Mouse (Mus musculus) common myeloid progenitor, adult 5-6 weeks (primary cell): Measurements from ENCODE around the gene Cdca5. TPM values are rescaled to one million over a fixed set of nuclear protein-coding genes. Genes with fewer than 3 reads are reported as not detected.

ENCODE experiments used
- ATAC-seq: replicated peaks from 2 replicates; pipeline ENCODE4 v1.8.0; 2016; ENCODE audit warnings: low read depth, mild to moderate bottlenecking, moderate TSS enrichment, inconsistent platforms; ENCODE audit not compliant: poor library complexity, severe bottlenecking
- total RNA-seq: library from RNA; stranded (forward); fragments of 200-1000, 187-1606 nt; gene quantifications from 2 replicates; pipeline ENCODE4 v1.2.3, GENCODE M21; 2017

The Cdca5 gene
- total RNA-seq, 1 experiment from 2014 or later, result 25.8 TPM

DNA sequence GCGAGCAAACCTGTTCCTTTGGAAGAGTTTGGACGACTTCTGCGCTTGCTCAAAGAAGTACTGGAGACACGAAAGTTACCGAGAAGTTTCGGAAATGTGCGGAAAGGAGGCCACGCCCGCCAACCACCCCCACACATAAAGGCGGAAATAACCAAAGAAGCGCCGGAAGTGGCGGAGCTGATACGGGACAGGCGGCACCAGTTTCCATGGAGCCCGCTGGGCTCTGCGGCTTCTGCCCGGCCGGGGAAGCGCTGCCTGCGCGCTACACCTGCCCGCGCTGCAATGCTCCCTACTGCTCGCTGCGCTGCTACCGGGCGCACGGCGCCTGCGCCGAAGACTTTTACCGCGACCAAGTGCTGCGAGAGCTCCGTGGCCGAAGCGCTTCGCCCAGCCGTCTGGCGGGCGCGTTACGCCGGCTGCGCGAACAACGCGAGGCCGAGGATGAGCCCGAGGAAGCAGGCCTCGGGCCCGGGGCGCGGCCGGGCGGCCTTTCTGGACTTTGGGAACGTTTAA, 23.7 kb upstream of the Cdca5 start, which contains the start of gene Znhit2:
Gene Znhit2, plus strand, starts transcription at position 172 of the 513 bp plus-strand sequence.
- ATAC-seq, result peak; percentile 74

DNA sequence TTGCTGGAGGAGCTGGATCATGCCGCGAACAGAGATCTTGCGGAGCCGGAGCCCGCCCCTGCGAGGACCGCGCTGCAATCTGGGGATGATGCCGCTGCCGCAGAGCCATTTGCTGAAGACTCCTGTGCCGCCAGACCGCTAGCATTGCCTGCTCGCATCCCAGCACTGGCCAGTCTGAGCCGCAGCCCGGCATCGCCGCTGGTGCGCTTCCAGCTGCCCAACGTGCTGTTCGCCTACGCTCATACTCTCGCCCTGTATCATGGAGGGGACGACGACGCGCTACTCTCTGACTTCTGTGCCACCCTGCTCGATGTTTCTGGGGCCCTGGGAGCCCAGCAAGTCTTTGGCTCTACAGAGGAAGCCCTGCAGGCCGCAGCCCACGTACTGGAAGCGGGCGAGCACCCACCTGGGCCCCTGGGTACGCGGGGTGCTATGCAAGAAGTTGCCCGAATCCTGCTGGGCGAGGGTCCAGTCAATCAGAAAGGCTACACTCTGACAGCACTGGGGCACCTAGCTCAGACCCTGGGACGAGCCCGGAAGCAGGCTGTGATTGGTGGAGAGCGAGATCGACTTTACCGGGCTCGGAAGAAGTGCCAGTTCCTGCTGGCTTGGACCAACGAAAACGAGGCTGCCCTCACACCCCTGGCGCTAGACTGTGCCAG, 23.0 kb upstream of the Cdca5 start:
- ATAC-seq, result peak; percentile 46

DNA sequence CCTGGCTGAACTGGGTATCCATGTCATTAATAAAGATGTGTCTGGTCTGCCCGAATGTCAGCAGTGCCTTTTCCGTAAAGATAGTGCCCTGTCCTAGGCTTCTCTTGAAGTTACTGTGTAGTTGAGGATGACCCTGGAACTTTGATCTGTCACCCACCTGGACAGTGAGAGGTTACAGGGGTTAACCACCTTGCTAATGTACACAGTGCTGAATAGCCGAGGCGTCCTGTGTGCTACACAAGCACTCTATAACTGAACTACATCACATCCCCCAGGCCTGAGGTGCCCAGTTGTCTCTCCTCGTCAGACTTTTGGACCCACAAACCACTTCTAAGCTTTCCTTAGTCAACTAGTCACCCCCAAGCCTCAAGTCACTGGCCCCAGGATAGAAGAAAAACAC, 22.4 kb upstream of the Cdca5 start:
- no peak for ATAC-seq

DNA sequence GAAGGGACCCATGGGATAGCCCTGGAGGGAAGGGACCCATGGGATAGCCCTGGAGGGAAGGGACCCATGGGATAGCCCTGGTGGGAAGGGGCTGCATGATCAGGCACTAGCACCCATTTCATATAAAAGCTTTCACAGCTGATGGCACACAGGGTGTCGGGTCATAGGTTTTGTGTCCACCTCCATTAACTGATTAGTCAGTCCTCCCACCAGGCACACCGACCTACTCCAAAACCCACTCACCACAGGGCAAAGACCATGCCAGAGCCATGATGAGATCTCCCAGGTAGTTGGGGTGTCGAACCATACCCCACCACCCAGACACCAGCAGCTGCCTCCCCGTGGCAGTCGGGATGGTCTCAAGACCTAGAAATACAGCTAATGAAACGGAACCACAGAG, 21.7 kb upstream of the Cdca5 start:
- ATAC-seq, result no peak

DNA sequence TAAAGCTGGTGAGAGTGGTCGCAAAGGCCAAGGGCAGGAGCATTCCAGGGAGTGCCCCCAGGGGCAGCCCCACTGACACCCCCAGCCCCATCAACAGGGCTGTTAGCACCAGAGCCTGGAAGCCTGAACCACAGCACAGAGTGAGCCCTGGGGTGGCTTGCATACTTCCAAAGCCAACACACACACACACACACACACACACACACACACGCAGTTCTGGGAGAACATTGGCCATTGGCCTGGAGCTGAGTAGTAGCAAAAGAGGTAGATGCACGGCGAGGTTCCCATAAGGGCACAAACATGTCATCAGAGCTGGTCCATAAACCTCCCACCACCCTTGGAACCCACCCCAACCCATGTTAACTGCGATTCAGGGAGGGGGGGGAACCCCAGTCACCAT, 18.2 kb upstream of the Cdca5 start:
- no peak for ATAC-seq

DNA sequence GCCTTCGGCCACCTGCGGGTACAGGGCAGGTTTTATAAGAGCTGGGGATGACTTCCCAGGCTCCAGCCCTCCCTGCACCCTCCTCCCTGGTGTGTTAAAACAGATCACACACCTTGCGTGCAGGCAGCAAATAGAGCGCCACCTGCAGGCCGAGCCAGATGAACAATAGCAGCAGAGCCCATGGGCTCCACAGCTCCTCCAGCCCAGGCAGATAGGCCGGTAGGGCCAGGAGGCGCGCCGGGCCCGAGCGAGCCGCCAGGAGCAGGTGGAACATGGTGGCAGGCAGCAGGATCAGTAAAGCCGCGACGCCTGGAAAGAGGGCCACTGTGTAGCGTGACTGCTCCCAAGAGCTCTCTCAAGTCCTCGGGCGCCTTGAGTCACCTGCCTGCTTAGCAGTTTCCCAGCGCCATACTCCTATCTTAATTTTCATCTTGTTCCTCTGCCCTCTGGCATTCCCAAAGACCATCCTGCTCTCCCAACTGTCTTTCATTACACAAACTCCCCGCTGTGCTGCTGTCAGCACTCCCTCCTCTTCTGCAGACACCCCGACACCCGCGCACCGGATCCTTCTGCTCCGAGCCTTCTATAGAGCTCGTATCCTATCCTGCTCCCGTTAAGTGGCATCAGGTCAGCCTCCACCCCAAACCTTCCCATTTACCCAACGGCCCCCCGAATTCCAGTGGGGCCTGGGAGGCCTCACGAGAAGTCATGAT, 17.6 kb upstream of the Cdca5 start:
- peak; percentile 68 for ATAC-seq

DNA sequence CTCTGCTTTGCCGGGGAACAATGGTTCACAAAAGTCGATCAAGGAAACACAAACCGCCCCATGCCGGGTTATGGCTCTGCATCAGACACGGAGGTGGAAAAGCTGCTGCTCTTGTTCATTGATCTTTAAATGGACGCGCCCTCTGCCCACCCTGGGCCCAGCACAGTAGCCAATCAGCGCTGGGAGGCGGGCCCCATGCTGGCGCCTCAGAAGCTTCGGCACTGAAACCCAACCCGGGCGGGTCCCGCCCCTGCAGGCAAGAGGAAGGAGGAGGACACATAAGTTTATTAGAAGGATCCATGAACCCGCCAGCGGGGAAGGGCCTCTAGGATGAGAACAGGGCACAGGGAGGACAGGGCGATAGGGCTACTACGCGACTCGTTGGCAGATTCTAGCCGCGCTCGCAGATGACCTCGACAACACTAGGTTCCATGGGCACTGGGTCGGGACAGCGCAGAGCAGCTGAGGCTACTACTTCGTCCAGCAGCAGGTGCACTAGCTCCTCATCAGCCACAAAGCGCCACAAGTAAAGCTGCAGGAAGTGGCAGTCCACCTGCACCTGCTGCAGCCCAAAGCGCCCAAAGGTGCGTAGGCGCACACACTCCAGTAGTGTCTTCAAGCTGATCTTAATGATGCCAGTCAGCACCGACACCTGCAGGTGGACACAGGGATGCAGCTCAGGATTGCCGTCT, 16.9 kb upstream of the Cdca5 start, which contains the start of gene Tm7sf2:
Gene Tm7sf2, minus strand, starts transcription at position 650 of the 692 bp plus-strand sequence.
- ATAC-seq, result peak; percentile 95

DNA sequence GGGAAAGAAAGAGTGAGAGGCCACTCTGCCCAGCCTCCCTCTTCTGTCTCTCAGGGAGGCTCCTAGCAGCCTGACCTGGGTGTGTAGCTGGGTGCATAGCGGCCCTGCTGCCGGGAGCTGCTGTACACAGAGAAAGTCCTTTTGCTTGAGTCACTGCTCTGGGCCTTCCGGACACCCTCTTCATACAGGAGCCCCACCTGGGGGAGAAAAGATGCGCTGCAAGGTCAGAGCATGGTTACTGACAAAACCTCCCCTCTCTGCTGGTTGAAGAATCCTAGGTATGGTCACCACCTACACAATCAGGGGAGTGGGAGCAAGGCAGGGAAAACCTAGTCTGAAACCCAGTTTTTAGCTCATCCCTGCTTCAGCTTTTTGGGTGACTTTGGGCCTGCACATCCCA, 15.8 kb upstream of the Cdca5 start:
- no peak for ATAC-seq

DNA sequence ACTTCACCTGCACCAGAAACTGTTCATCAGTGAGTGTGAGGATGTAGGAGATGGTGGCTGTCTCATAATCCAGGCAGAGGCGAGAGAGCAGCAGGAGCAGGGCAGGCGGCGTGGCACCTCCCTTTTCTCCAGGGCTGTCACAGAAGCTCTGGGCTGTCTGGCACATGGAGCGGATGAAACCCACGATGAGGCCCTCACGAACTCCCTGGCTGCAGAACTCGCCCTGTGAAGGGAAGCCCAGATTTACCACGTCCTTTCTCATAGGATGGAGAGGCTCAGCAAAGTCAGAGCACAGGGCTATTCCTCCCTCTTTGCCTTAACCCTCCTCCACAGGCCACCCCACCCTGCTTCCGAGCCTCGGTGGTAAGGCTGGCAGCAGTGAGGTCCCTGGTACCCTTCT, 14.9 kb upstream of the Cdca5 start:
- ATAC-seq, result no peak

DNA sequence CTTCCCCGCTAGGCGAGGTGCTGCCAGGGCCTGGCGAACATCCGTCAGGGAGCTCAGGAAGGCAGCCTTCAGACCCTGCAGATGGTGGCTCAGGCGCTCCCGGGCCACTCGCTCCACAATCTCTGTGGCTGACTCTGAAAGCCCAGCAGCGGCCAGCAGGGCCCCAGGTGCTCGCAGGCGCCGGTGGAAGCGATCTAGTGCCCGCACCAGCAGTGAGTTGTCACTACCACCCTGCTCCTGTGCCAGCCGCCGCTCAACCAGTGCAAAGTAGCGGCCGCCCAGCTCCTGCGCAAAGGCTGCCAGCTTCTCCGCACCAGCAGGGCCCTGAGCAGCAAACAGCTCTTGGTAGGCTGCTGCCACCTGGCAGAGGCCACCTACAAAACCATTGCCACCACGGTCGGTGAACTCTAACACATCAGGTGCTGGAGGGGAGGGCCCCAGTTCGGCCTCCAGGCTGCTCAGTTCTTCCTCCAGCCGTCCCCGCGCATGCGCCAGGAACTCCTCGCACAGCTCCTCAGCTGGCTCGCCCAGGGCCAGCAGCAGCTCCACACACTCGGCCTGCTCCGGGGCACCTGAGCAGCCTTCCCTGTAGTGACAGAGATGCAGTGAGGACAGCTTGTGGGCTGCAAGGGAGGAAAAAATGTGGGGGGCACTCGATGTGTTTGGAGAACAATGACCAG, 14.1 kb upstream of the Cdca5 start:
- no peak for ATAC-seq

DNA sequence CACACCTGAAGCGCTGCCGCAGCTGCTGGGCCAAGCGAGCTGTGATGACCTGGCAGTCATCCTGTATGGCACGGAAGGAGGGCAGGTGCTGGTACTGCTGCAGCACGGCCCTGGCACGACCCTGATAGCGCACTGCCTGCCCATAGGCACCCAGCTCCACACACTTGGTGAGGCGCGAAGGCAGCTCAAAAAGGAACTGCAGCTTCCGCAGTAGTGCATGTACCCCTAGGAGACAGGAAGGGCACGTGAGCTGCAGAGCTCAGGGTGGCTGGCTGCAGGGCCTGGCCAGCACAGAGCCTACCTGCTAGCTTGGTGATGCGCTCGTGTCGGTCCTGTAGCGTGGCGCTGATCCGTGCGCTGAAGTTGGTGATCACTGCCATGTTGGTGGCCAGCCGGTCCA, 13.5 kb upstream of the Cdca5 start:
- no peak for ATAC-seq

DNA sequence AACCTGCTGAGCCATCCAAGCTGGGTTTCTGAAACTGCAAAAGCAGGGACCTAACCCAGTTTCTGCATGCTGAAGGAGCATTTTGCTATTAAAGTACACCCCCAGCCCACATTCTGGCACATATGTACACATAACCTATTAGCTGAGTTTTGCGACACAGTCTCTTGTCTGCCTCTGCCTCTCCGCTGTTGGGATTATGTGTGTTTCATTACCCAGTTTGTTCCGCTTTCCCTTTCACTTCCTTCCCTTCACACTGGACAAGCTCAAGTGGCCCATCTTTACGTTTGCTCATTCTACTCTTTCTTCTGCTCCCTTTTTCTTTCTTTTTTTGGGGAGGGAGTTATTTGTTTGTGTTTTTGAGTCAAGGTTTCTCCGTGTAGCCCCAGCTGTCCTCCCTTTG, 10.9 kb upstream of the Cdca5 start:
- no peak for ATAC-seq

DNA sequence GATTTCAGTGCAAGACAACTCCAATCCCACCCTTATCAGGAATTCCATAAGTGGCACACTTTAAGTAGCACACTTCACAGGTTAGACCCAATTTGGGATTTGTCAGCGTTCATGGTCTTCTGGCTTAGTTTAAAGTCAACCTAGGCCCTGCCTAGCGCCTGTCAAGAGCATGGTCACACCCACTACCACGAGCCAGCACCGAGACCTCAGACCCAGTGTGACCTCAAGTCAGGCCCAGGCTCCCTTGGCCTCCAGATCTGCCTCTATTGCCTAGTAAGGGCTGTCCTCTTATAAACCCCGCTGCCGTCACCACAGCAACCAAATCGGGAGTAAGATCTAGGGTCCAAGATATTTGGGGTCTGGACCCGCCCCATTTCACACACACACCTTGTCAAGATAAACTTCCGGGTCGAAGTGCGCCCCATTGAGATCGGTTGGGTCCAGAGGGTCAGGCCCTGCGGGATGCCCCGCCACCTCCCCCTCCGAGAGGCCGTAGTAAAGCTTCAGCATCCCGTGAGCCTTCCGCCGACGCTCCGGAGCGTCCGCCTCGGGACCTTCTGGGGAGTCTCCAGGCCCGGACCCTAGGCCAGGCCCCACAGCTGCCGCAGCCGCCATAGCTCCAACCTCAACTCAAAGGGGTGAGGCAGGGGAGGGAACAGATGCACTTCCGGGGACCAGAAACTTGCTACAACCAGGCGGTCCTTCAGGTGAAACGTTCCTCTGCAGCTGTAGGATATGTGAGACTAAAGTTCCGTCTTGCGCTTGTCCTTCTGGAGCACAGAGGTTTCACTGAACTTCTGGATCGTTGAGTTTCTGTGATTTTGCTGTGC, 8.0 kb upstream of the Cdca5 start, which contains the start of gene Vps51:
Gene Vps51, minus strand, starts transcription at position 668 of the 830 bp plus-strand sequence.
- ATAC-seq, result peak; percentile 96

DNA sequence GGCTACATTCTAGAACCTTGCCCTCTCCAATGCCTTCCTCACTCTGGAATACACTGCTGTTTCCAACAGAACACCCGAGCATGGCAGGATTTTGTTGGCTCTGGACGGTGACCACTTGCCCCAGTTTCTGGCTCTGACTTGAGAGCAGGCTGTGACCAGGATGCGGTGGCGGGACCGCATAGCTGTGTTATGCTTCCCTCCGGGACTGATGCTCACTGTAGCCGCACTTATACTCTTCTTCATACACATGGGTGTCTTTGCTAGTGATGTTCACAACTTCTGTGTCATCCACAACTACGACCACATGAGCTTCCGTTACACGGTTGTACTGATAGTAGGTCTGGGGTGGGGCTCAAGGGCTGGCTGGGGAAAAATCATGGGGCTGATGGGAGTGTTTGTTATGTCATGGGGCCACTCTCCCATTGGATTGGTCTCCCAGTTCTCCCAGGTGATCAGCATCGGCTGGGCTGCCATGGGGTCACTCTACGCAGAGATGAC, 4.8 kb upstream of the Cdca5 start, which contains the start of gene Tmem262:
Gene Tmem262, plus strand, starts transcription at position 51 of the 498 bp plus-strand sequence.
- no peak for ATAC-seq

DNA sequence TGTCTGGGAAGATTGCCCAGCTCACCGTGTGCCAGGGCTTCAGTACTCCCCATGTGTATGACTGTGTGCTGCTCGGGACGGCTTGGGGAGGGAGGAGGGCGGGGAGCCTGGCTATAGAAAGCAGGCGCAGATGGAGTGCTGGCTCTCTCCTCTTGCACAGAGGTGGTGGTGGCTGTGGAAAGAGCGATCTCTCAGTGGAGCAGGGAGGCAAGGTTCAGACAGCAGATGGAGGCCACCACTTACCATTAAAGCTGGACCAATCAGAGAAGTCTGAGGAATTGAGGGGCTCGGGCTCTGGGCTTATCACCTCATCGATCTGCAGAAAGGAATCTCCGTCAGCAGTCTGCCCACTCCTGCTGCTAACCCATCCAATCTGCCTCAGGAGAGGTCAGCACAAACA, 2.6 kb upstream of the Cdca5 start, which contains the start of gene Gm28374:
Gene Gm28374, minus strand, starts transcription at position 101 of the 400 bp plus-strand sequence.
- no peak for ATAC-seq

DNA sequence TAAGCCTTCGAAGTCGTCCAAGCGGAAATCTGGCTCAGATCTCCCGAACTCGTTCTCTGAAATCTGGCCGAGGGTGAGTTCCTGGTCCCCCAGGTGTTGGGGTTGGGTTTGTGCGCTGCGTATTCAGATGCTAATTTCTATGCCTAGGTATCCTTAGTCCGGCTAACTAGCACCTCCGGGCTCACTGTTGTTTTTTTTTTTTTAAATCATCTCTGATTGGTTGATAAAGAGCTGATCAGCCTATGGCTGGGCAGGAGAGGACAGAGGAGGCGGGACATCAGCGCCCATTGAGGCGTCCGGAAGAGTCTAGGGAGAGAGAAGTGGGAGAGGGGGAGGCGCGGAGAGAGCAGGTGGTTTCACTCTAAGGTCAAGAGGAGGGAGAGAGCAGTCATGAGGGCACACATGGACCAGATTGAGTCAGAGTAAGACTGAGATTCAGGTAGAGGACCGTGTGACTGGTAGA, 665 bp downstream of the Cdca5 start:
- ATAC-seq, result peak; percentile 83

DNA sequence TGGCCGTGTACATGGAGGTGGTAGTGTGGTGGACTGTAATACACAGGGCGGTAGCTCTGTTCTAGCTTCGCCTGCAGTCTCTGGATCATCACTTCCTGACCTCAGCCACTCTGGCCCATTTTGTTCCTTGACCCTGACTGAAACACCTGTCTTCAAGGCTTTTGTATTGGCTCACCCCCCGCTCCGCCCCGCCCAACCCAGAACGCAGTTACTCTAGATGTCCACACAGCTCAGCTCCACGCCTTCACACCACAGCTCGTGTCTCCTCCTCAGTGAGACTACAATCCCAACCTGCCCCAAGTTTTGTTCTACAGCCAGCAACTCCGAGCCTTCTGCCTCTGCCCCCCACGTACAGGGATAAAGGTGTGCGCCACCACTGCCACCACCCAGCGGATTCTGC, 4.1 kb downstream of the Cdca5 start:
- no peak for ATAC-seq

DNA sequence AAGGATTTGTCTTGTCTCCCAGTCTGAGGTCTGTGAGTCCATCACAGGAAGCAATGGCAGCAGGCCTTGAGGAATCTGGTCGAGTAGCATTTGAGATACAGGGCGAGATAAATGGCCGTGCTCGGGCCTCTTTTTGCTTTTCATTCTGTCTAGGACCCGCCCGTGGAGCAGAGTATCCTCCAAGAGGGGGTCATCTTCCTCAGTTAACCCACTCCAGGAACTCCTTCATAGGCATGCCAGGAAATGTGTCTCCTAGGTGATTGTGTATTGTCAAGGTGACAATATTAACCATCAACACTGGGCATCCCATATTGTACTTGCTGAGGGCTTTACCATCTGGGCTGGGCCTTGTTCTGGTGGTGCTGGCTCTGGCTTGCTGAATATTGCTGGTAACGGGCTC, 9.3 kb downstream of the Cdca5 start, which contains the start of gene AC131692.1:
Gene AC131692.1, plus strand, starts transcription at position 301 of the 400 bp plus-strand sequence.
- ATAC-seq, result no peak

DNA sequence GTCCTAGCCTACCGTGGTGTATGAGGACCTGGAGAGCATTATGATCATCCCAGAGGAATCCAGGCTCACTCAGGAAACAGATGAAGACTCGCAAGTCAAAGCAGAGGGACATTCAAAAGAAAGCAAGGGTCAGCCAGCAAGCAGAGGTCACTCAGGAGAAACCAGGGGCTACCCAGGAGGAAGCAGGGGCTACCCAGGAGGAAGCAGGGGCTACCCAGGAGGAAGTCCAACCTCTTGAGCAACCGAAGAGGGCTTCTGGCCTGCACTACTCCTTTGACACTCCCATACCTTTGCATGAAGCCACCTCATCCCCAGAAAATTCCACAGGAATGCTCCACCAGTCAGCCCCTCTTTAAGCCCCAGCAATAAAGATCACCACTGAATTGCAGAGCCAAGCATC, 13.1 kb downstream of the Cdca5 start:
- no peak for ATAC-seq
